Mouse (Mus musculus): ENCODE data around the gene Nubpl.

DNA sequence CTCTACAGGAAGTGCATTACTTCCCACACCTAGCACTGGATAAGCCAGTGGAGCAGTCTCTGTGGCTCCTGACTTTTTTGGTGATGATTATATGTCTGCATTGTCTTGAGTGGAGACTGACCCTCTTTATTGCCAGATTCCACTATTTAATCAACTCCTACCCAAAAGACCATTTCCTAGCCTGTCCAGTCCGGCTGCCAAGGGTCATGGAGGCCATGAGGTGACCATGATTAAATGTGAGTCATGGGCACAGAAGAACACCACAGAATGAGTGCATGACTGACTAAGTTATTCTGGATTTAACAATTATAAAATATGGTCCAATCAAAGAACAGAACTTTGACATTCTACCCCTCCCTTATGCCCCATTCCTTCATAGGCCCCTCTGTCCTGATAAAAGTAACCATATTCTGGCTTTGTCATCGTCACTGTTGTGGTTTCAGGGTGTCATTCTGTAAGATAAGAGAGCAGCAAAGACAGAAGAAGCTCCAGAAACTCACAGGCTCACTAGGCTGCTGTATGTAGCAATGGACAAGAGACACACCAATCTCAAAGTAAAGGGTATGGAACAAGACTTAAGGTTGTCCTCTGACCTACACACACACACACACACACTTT is 240.7 kb downstream of the Nubpl start:
- TF ChIP-seq POLR2A (IDR thresholded peaks at IDR 0.05; ENCODE audit: extremely low read depth, insufficient read depth, low read length) (no peak), CTCF (IDR thresholded peaks at IDR 0.05; ENCODE audit: extremely low read depth, insufficient read depth, low read length) (no peak)
